Mouse (Mus musculus) hindbrain, embryonic 14.5 days (tissue): ENCODE measurements around the gene Gch1. TPM values are rescaled to one million over a fixed set of nuclear protein-coding genes. Genes with fewer than 3 reads are reported as not detected.

Source experiments
- ATAC-seq: fragments of 200-750 bp; cut with Nextera tagmentation; 2 replicates; pipeline ENCODE4 v1.8.0; 2017; ENCODE audit warnings: moderate number of reproducible peaks, mild to moderate bottlenecking, moderate TSS enrichment, moderate library complexity; ENCODE audit not compliant: low FRiP score
- DNase-seq: peaks from one replicate; pipeline ENCODE4 v3.0.0-alpha.2; 2015; ENCODE audit warnings: low spot score
- H3K27ac ChIP-seq: fragments of 300-500 bp; sonication (generic); 2 replicates; pipeline ENCODE4 v1.5.1; 2014; ENCODE audit warnings: mild to moderate bottlenecking, moderate library complexity
- H3K27me3 ChIP-seq: fragments of 300-500 bp; sonication (generic); 2 replicates; pipeline ENCODE4 v1.6.1; 2014; ENCODE audit warnings: mild to moderate bottlenecking, low read length, mixed read lengths; ENCODE audit not compliant: control insufficient read depth, insufficient read depth
- H3K36me3 ChIP-seq: fragments of 300-500 bp; sonication (generic); replicated peaks from 2 replicates; pipeline ENCODE4 v1.6.1; 2014; ENCODE audit not compliant: control insufficient read depth, insufficient read depth
- H3K4me1 ChIP-seq: fragments of 300-500 bp; sonication (generic); replicated peaks from 2 replicates; pipeline ENCODE4 v1.6.1; 2014; ENCODE audit warnings: antibody characterized with exemption, low read length, mixed read lengths; ENCODE audit not compliant: control insufficient read depth, insufficient read depth
- H3K4me2 ChIP-seq: fragments of 300-500 bp; sonication (generic); replicated peaks from 2 replicates; pipeline ENCODE4 v1.6.1; 2014; ENCODE audit warnings: mild to moderate bottlenecking, moderate library complexity
- H3K4me3 ChIP-seq: fragments of 300-500 bp; sonication (generic); replicated peaks from 2 replicates; pipeline ENCODE4 v1.5.1; 2014; ENCODE audit warnings: mild to moderate bottlenecking, low read length
- H3K9ac ChIP-seq: fragments of 300-500 bp; sonication (generic); 2 replicates; pipeline ENCODE4 v1.6.1; 2014
- H3K9me3 ChIP-seq: fragments of 300-500 bp; sonication (generic); 2 replicates; pipeline ENCODE4 v1.6.1; 2016; ENCODE audit warnings: low read length; ENCODE audit not compliant: control insufficient read depth
- whole genome bisulfite sequencing: fragments of 180-500 bp; shearing (Covaris S2); extraction: QIAGEN DNeasy Blood & Tissue Kit; methylation state at CpG from one replicate; pipeline ENCODE4 v1.1.7; 2014; 5-methylcytosine and 5-hydroxymethylcytosine counted together
- polyA plus RNA-seq: library from polyadenylated mRNA; unstranded; fragments of >200 nt; fragmentation: Nextera tagmentation; extraction: Ambion mirVana; gene quantifications from 2 replicates; pipeline ENCODE4 v1.2.1, GENCODE M21; 2014

Gch1 gene
- polyA plus RNA-seq, 1 experiment from 2014 or later: 5.2 TPM

- H3K27me3 ChIP-seq: no peaks in the 10 kb centered on the region
- H3K27ac ChIP-seq: no peak overlapping the region
- no peaks in the 10 kb centered on the region for H3K36me3 ChIP-seq
- 97% methylated on average over 3 of the region's 3 CpGs for WGBS
- no peak overlapping the region for H3K4me3 ChIP-seq
- no peaks in the 10 kb centered on the region for H3K9me3 ChIP-seq
- H3K9ac ChIP-seq: no peak overlapping the region
- no peak overlapping the region for H3K4me2 ChIP-seq
- ATAC-seq (no peak), DNase-seq (no peak)
- no peaks in the 10 kb centered on the region for H3K4me1 ChIP-seq
These were observed 34.9 kb downstream of the Gch1 start for GRCm38 (mm10) chr14:47154303-47154702.

GRCm38 (mm10) chr14:47151306-47151705 is 37.9 kb downstream of the Gch1 start:
- Histone ChIP-seq H3K9ac (no peak overlapping the region), H3K4me3 (no peak overlapping the region), H3K27ac (no peak overlapping the region), H3K4me2 (no peak overlapping the region), H3K9me3 (no peaks in the 10 kb centered on the region), H3K27me3 (no peaks in the 10 kb centered on the region), H3K36me3 (no peaks in the 10 kb centered on the region), H3K4me1 (no peaks in the 10 kb centered on the region)
- 93% methylated on average over 6 of the region's 6 CpGs for WGBS
- ATAC-seq (no peak), DNase-seq (no peak)

GRCm38 (mm10) chr14:47144326-47144725 is 44.9 kb downstream of the Gch1 start:
- no peak overlapping the region for H3K27ac ChIP-seq
- no peaks in the 10 kb centered on the region for H3K36me3 ChIP-seq
- ATAC-seq: no peak
- H3K4me1 ChIP-seq: no peaks in the 10 kb centered on the region
- no peak overlapping the region for H3K4me2 ChIP-seq
- H3K9ac ChIP-seq: no peak overlapping the region
- H3K27me3 ChIP-seq: no peaks in the 10 kb centered on the region
- 96% methylated on average over 5 of the region's 5 CpGs for WGBS
- no peak overlapping the region for H3K4me3 ChIP-seq
- no peaks in the 10 kb centered on the region for H3K9me3 ChIP-seq
- no peak for DNase-seq

- no peak overlapping the region for H3K4me3 ChIP-seq
- no peaks in the 10 kb centered on the region for H3K4me1 ChIP-seq
- H3K4me2 ChIP-seq: no peak overlapping the region
- no peaks in the 10 kb centered on the region for H3K27me3 ChIP-seq
- no peak overlapping the region for H3K27ac ChIP-seq
- H3K9me3 ChIP-seq: no peaks in the 10 kb centered on the region
- 75% methylated on average over 3 of the region's 3 CpGs for WGBS
- DNase-seq (no peak), ATAC-seq (no peak)
- no peaks in the 10 kb centered on the region for H3K36me3 ChIP-seq
- no peak overlapping the region for H3K9ac ChIP-seq
These were observed 50.4 kb downstream of the Gch1 start for GRCm38 (mm10) chr14:47138853-47139252.

- Histone ChIP-seq H3K4me1 (no peaks in the 10 kb centered on the region), H3K36me3 (no peaks in the 10 kb centered on the region), H3K4me3 (no peak overlapping the region), H3K4me2 (no peak overlapping the region), H3K27me3 (no peaks in the 10 kb centered on the region), H3K9me3 (no peaks in the 10 kb centered on the region), H3K9ac (no peak overlapping the region), H3K27ac (no peak overlapping the region)
- WGBS: 75% methylated on average over 5 of the region's 5 CpGs
- DNase-seq (no peak), ATAC-seq (no peak)
These were observed 52.6 kb downstream of the Gch1 start for GRCm38 (mm10) chr14:47136637-47137036.

- H3K4me3 ChIP-seq: no peak overlapping the region
- no peaks in the 10 kb centered on the region for H3K36me3 ChIP-seq
- H3K27ac ChIP-seq: no peak overlapping the region
- DNase-seq (no peak), ATAC-seq (peak; percentile 65)
- no peaks in the 10 kb centered on the region for H3K27me3 ChIP-seq
- H3K9me3 ChIP-seq: no peaks in the 10 kb centered on the region
- H3K4me1 ChIP-seq: no peaks in the 10 kb centered on the region
- H3K4me2 ChIP-seq: no peak overlapping the region
- WGBS: 69% methylated on average over 10 of the region's 10 CpGs
- no peak overlapping the region for H3K9ac ChIP-seq
These were observed 55.3 kb downstream of the Gch1 start for GRCm38 (mm10) chr14:47133948-47134347.

GRCm38 (mm10) chr14:47127987-47128386 is 61.2 kb downstream of the Gch1 start:
- Histone ChIP-seq H3K4me1 (no peaks in the 10 kb centered on the region), H3K27me3 (no peaks in the 10 kb centered on the region), H3K9ac (no peak overlapping the region), H3K9me3 (no peaks in the 10 kb centered on the region), H3K36me3 (no peaks in the 10 kb centered on the region), H3K4me3 (no peak overlapping the region), H3K4me2 (no peak overlapping the region), H3K27ac (no peak overlapping the region)
- 97% methylated on average over 5 of the region's 5 CpGs for WGBS
- ATAC-seq (no peak), DNase-seq (no peak)

- ATAC-seq: no peak
- Histone ChIP-seq H3K27me3 (no peaks in the 10 kb centered on the region), H3K9ac (no peak overlapping the region), H3K4me1 (no peaks in the 10 kb centered on the region), H3K27ac (no peak overlapping the region), H3K9me3 (no peaks in the 10 kb centered on the region), H3K36me3 (no peaks in the 10 kb centered on the region), H3K4me3 (no peak overlapping the region), H3K4me2 (no peak overlapping the region)
- WGBS: 78% methylated on average over 7 of the region's 7 CpGs
- DNase-seq: no peak
These were observed 71.7 kb downstream of the Gch1 start for GRCm38 (mm10) chr14:47117522-47117921.

GRCm38 (mm10) chr14:47116062-47116762 is 73.0 kb downstream of the Gch1 start:
- DNase-seq (no peak), ATAC-seq (no peak)
- Histone ChIP-seq H3K9me3 (no peaks in the 10 kb centered on the region), H3K4me3 (no peak overlapping the region), H3K27me3 (no peaks in the 10 kb centered on the region), H3K9ac (no peak overlapping the region), H3K4me1 (no peaks in the 10 kb centered on the region), H3K27ac (no peak overlapping the region), H3K36me3 (no peaks in the 10 kb centered on the region), H3K4me2 (no peak overlapping the region)
- 89% methylated on average over 9 of the region's 10 CpGs for WGBS

- no peaks in the 10 kb centered on the region for H3K4me1 ChIP-seq
- H3K9ac ChIP-seq: no peak overlapping the region
- no peak overlapping the region for H3K27ac ChIP-seq
- H3K36me3 ChIP-seq: no peaks in the 10 kb centered on the region
- H3K27me3 ChIP-seq: no peaks in the 10 kb centered on the region
- no peak overlapping the region for H3K4me3 ChIP-seq
- H3K4me2 ChIP-seq: no peak overlapping the region
- DNase-seq (no peak), ATAC-seq (no peak)
- WGBS: 59% methylated on average over 9 of the region's 9 CpGs
- no peaks in the 10 kb centered on the region for H3K9me3 ChIP-seq
These were observed 74.1 kb downstream of the Gch1 start for GRCm38 (mm10) chr14:47115154-47115553.
